7 mouse cellular contexts compared by ENCODE assay signal in genomic region chr5:90223534-90224381, GRCm38 (mm10). TPM values are rescaled to one million over a fixed set of nuclear protein-coding genes. Genes with fewer than 3 reads are reported as not detected.
DNase-seq lines count a peak whose midpoint lies in the region; ATAC-seq lines count a peak whose summit lies in the region.

Gene Cox18 (minus strand): TSS chr5:90224001.

- H3K4me2 ChIP-seq in intestine, embryonic 16.5 days (ENCODE audit: low read depth, low read length), result peak within 1 kb of the TSS; percentile 74
- peak within 1 kb of the TSS; percentile 76 for H3K4me2 ChIP-seq in midbrain, embryonic 11.5 days

- intact Hi-C loops in left cerebral cortex, postnatal 36 days (cut with DNase I), result loop anchor here (1.0 kb wide), 1 partner anchor 143 kb away; the partner anchor contains the start of gene Ankrd17

- peaks cover 3% of the 10 kb centered on the region; the same call in 1 of the 2 replicates for H3K36me3 ChIP-seq in intestine, embryonic 16.5 days (ENCODE audit: control insufficient read depth, insufficient read depth, low read length)
- peaks cover 3% of the 10 kb centered on the region; the same call in 1 of the 2 replicates for H3K36me3 ChIP-seq in midbrain, embryonic 11.5 days (ENCODE audit: control insufficient read depth, insufficient read depth, low read length)

- peak within 1 kb of the TSS; percentile 93 for H3K4me3 ChIP-seq in intestine, embryonic 16.5 days (ENCODE audit: low read length)
- peak within 1 kb of the TSS; percentile 80 for H3K4me3 ChIP-seq in midbrain, embryonic 11.5 days (ENCODE audit: low read depth, low read length)

- DNase-seq in adrenal gland, adult 8-10 months, result peak; percentile 99
- peak; percentile 95 for DNase-seq in embryo, embryonic 9.5 days (ENCODE audit: extremely low spot score)
- peak; percentile 97 to 99 for DNase-seq in gastrocnemius, postnatal 4 days (ENCODE audit: low spot score in 2 of 2)
- DNase-seq in left cerebral cortex, postnatal 36 days (ENCODE audit: low spot score in 2 of 2), result peak; percentile 99
- DNase-seq in midbrain, embryonic 11.5 days (ENCODE audit: low spot score, missing footprints), result peak; percentile 99
- DNase-seq in skeletal muscle tissue, adult 2 months (ENCODE audit: low read depth, low spot score), result peak; percentile 100

- no peaks in the 10 kb centered on the region for H3K27me3 ChIP-seq in intestine, embryonic 16.5 days (replicated peaks; ENCODE audit: control insufficient read depth, insufficient read depth, low read length)
- H3K27me3 ChIP-seq in midbrain, embryonic 11.5 days (ENCODE audit: control insufficient read depth, insufficient read depth, low read length), result no peaks in the 10 kb centered on the region

- peak within 1 kb of the TSS; percentile 87 for H3K9ac ChIP-seq in intestine, embryonic 16.5 days (ENCODE audit: low read depth, low read length)
- peak within 1 kb of the TSS; percentile 85 for H3K9ac ChIP-seq in midbrain, embryonic 11.5 days (ENCODE audit: low read length)

- peak; percentile 99 for ATAC-seq in intestine, embryonic 16.5 days
- ATAC-seq in midbrain, embryonic 11.5 days (ENCODE audit: low FRiP score), result peak; percentile 98

- under 1% methylated on average over 59 of the region's 62 CpGs for WGBS in intestine, embryonic 16.5 days
- under 1% methylated on average over 62 of the region's 62 CpGs for WGBS in midbrain, embryonic 11.5 days

- peak within 1 kb of the TSS; percentile 94 for H3K27ac ChIP-seq in intestine, embryonic 16.5 days (ENCODE audit: low read length)
- H3K27ac ChIP-seq in midbrain, embryonic 11.5 days (ENCODE audit: low read depth, low read length), result peak within 1 kb of the TSS; percentile 76

- H3K4me1 ChIP-seq in intestine, embryonic 16.5 days (ENCODE audit: control insufficient read depth, insufficient read depth, low read length), result peaks cover 9% of the 10 kb centered on the region
- H3K4me1 ChIP-seq in midbrain, embryonic 11.5 days (ENCODE audit: control insufficient read depth, insufficient read depth, low read length), result peaks cover 4% of the 10 kb centered on the region

- no peaks in the 10 kb centered on the region for H3K9me3 ChIP-seq in intestine, embryonic 16.5 days (ENCODE audit: control insufficient read depth, low read length)
- H3K9me3 ChIP-seq in midbrain, embryonic 11.5 days (ENCODE audit: control insufficient read depth, low read length), result no peaks in the 10 kb centered on the region

RNA-seq across cellular contexts. Expression of gene Cox18, which starts in this region (rescaled TPM):
- 10 to 100 TPM; 25.3 to 52.1 (median 38.0) TPM for total RNA-seq in adrenal gland, adult 8-10 months (2022)
- 10 to 100 TPM; 10.1 to 14.0 TPM for total RNA-seq in gastrocnemius, postnatal 4 days (2021)
- 26.7 and 26.8 TPM in 2 replicates for polyA plus RNA-seq in intestine, embryonic 16.5 days (2015; fragmentation: Nextera tagmentation; extraction: Ambion mirVana)
- total RNA-seq in left cerebral cortex, postnatal 36 days (2021), result 10 to 100 TPM; 24.8 to 25.1 TPM
- polyA plus RNA-seq in midbrain, embryonic 11.5 days (2014; fragmentation: Nextera tagmentation; extraction: Ambion mirVana), result 25.3 and 32.8 TPM in 2 replicates

Comparison
In these comparisons a context has a peak if more than half of its experiments do, and no peak if none do; other contexts are left out.
1. Peak in every context shown above with its lines: DNase-seq, ATAC-seq, H3K4me3 ChIP-seq and H3K27ac ChIP-seq.